In the genomic region with DNA sequence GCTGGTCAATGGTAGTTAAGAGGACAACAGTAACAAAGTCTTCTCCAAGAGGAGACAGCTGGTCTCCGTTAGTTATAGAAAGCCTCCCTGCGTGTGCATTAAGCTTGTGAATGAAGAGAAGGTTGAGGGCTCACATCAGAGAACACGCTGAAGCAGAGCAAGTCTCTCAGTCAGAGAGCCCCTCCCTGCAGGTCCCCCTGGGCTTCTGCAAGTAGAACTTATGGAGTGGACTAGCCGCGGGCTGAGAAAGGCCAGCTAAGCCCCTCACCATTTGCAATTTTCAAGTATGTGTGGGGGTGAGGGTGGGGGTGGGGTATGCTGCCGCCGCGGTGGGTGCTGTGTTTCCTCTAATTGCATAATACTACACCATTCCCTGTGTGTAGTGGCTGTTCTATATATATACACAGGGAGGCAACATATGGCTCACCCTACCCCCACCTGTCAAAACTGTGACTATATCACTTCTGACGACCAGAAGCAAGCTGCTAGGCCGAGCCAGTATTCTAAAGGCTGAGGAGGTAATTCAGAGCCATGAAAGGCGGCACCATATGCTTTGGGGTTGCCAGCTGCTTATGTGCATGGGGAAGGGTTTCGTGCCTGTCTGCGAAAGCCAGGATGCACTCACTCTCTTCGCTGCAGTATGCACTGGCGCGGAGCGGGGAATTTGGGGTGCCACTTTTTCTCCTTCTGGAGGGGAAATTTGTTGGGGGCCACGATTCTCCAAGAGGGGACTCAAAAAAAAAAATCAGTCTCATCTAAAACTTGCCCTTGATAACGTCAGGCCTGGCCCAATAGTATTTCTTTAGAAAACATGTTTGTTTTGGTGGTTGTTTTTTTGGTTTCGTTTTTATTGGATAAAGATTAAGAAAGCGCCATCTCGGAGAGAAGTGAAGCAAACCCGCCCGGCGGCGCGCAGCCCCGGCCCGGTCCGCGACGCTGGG, we compare ENCODE assay signal across 8 mouse cellular contexts. TPM values are rescaled to one million over a fixed set of nuclear protein-coding genes. Genes with fewer than 3 reads are reported as not detected.
DNase-seq lines count a peak whose midpoint lies in the region; ATAC-seq and TF ChIP-seq lines count a peak whose summit lies in the region.

No protein-coding gene starts in this region.

- no peaks in the 10 kb centered on the region for H3K9me3 ChIP-seq in forebrain, embryonic 16.5 days (ENCODE audit: control insufficient read depth, low read length)
- peaks cover 6% of the 10 kb centered on the region for H3K9me3 ChIP-seq in midbrain, embryonic 10.5 days (replicated peaks)
- 0 out of 2 replicates have a peak, but pooled peaks cover 3% of the 10 kb centered on the region for H3K9me3 ChIP-seq in stomach, embryonic 16.5 days (replicated peaks; ENCODE audit: control insufficient read depth, low read length)

- H3K9ac ChIP-seq in heart, adult 2 months (ENCODE audit: low read depth, low read length), result no peak overlapping the region
- H3K9ac ChIP-seq in forebrain, embryonic 16.5 days (replicated peaks; ENCODE audit: low read depth, low read length), result peak overlapping the region; percentile 73
- H3K9ac ChIP-seq in stomach, embryonic 16.5 days (ENCODE audit: low read length), result peak overlapping the region; percentile 7

- peaks cover 16% of the 10 kb centered on the region for H3K27me3 ChIP-seq in heart, adult 2 months (ENCODE audit: control insufficient read depth, insufficient read depth, low read length)
- H3K27me3 ChIP-seq in forebrain, embryonic 16.5 days (replicated peaks; ENCODE audit: control insufficient read depth, insufficient read depth, low read length), result no peaks in the 10 kb centered on the region; the same call in 1 of the 2 replicates
- H3K27me3 ChIP-seq in midbrain, embryonic 10.5 days (ENCODE audit: low read depth, poor library complexity, severe bottlenecking), result peaks cover 65% of the 10 kb centered on the region
- peaks cover 43% of the 10 kb centered on the region for H3K27me3 ChIP-seq in stomach, embryonic 16.5 days (ENCODE audit: control insufficient read depth, insufficient read depth, low read length)

- TF ChIP-seq POLR2A in heart, adult 2 months (IDR thresholded peaks at IDR 0.05; ENCODE audit: insufficient read depth, low read depth, low read length), result no peak

- H3K4me1 ChIP-seq in heart, adult 2 months (ENCODE audit: control insufficient read depth, insufficient read depth, low read length), result 0 out of 2 replicates have a peak, but pooled peaks cover 1% of the 10 kb centered on the region
- peaks cover 29% of the 10 kb centered on the region for H3K4me1 ChIP-seq in forebrain, embryonic 16.5 days (replicated peaks; ENCODE audit: control insufficient read depth, insufficient read depth, low read length)
- peaks cover 34% of the 10 kb centered on the region for H3K4me1 ChIP-seq in midbrain, embryonic 10.5 days
- H3K4me1 ChIP-seq in stomach, embryonic 16.5 days (ENCODE audit: control insufficient read depth, insufficient read depth, low read length), result peaks cover 10% of the 10 kb centered on the region; the same call in 1 of the 2 replicates

- DNase-seq in heart, adult 2 months, result no peak
- DNase-seq in heart, postnatal 14 days, result no peak
- peak; percentile 61 for DNase-seq in cerebellum, adult 11 months
- DNase-seq in layer of hippocampus, adult 9-11 months, result peak; percentile 92
- peak; percentile 31 for DNase-seq in midbrain, embryonic 10.5 days (ENCODE audit: low spot score)
- DNase-seq in spleen, postnatal 36 days (ENCODE audit: low spot score in 2 of 2), result no peak

- peak; percentile 91 for ATAC-seq in forebrain, embryonic 16.5 days
- no peak for ATAC-seq in stomach, embryonic 16.5 days (ENCODE audit: insufficient read depth, low FRiP score)

- no peak for TF ChIP-seq EP300 in heart, adult 2 months (IDR thresholded peaks at IDR 0.05; ENCODE audit: insufficient read depth, low read depth, low read length)

- intact Hi-C loops in heart, adult 2 months (cut with DNase I), result no loop called here
- intact Hi-C loops in heart, postnatal 14 days (cut with DNase I), result no loop called here

- no peak for TF ChIP-seq CTCF in heart, adult 2 months (IDR thresholded peaks at IDR 0.05)

- no peaks in the 10 kb centered on the region for H3K79me2 ChIP-seq in heart, adult 2 months (replicated peaks; ENCODE audit: control insufficient read depth, insufficient read depth, low read length)

- no peaks in the 10 kb centered on the region for H3K36me3 ChIP-seq in heart, adult 2 months (ENCODE audit: control insufficient read depth, insufficient read depth, low read length)
- no peaks in the 10 kb centered on the region for H3K36me3 ChIP-seq in forebrain, embryonic 16.5 days (ENCODE audit: control insufficient read depth, insufficient read depth)
- no peaks in the 10 kb centered on the region for H3K36me3 ChIP-seq in midbrain, embryonic 10.5 days
- no peaks in the 10 kb centered on the region for H3K36me3 ChIP-seq in stomach, embryonic 16.5 days (ENCODE audit: control insufficient read depth, insufficient read depth, low read length)

- no peak overlapping the region for H3K27ac ChIP-seq in heart, adult 2 months
- peak overlapping the region; percentile 92 for H3K27ac ChIP-seq in forebrain, embryonic 16.5 days (ENCODE audit: low read length)
- H3K27ac ChIP-seq in midbrain, embryonic 10.5 days (replicated peaks), result peak overlapping the region; percentile 67; the same call in 1 of the 2 replicates
- H3K27ac ChIP-seq in stomach, embryonic 16.5 days (ENCODE audit: low read length), result no peak overlapping the region

- peak overlapping the region; percentile 57 for H3K4me3 ChIP-seq in heart, adult 2 months
- peak overlapping the region; percentile 65 for H3K4me3 ChIP-seq in forebrain, embryonic 16.5 days (replicated peaks; ENCODE audit: low read length)
- H3K4me3 ChIP-seq in midbrain, embryonic 10.5 days, result peak overlapping the region; percentile 60
- H3K4me3 ChIP-seq in stomach, embryonic 16.5 days (replicated peaks; ENCODE audit: low read length), result peak overlapping the region; percentile 53

- peak overlapping the region; percentile 98 for H3K4me2 ChIP-seq in forebrain, embryonic 16.5 days (ENCODE audit: low read length)
- H3K4me2 ChIP-seq in stomach, embryonic 16.5 days (ENCODE audit: low read depth, low read length), result peak overlapping the region; percentile 77

- 15% methylated on average over 32 of the region's 32 CpGs for WGBS in heart, adult 2 months
- 5% methylated on average over 32 of the region's 32 CpGs for WGBS in forebrain, embryonic 16.5 days
- WGBS in midbrain, embryonic 10.5 days, result 17% methylated on average over 32 of the region's 32 CpGs
- 12% methylated on average over 32 of the region's 32 CpGs for WGBS in stomach, embryonic 16.5 days

RNA-seq across cellular contexts. Expression of a gene that starts 52.5 kb away (rescaled TPM):
- not detected for total RNA-seq in heart, adult 2 months (2021)
- 0.18 TPM in 1 of 2 replicates, not detected in the other for polyA plus RNA-seq in heart, adult 2 months (2012; rRNA removed)
- not detected for total RNA-seq in heart, postnatal 14 days (2021)
- polyA plus RNA-seq in forebrain, embryonic 16.5 days (2015; fragmentation: Nextera tagmentation; extraction: Ambion mirVana), result 0.82 and 1.3 TPM in 2 replicates
- 0.17 TPM in 2 replicates for polyA plus RNA-seq in midbrain, embryonic 10.5 days (2016; fragmentation: Nextera tagmentation; extraction: Ambion mirVana)
- not detected in 2 replicates for polyA plus RNA-seq in stomach, embryonic 16.5 days (2015; fragmentation: Nextera tagmentation; extraction: Ambion mirVana)

Comparison
In these comparisons a context has a peak if more than half of its experiments do, and no peak if none do; other contexts are left out.
1. DNase-seq: peak in cerebellum, adult 11 months (single experiment), layer of hippocampus, adult 9-11 months (single experiment) and midbrain, embryonic 10.5 days (single experiment); none in heart, adult 2 months (0 of 2), heart, postnatal 14 days (0 of 2) and spleen, postnatal 36 days (0 of 2).
2. H3K27ac ChIP-seq: peak in forebrain, embryonic 16.5 days (single experiment) and midbrain, embryonic 10.5 days (single experiment); none in heart, adult 2 months (single experiment) and stomach, embryonic 16.5 days (single experiment).
3. Peak in every context shown above with its lines, with median percentiles within 50 percentile points of each other: H3K4me3 ChIP-seq.